Mouse (Mus musculus) embryonic fibroblast, embryonic 13.5 days (primary cell): Measurements from ENCODE around the gene Celf2.

Source experiments
- CTCF ChIP-seq: IDR thresholded peaks from 2 replicates; pipeline ENCODE4 v1.5.1; 2011; ENCODE audit warnings: mild to moderate bottlenecking, control low read depth, low read length, moderate library complexity, borderline replicate concordance; ENCODE audit not compliant: insufficient read depth
- POLR2A ChIP-seq: IDR thresholded peaks from 2 replicates; pipeline ENCODE4 v1.6.1; 2011; ENCODE audit warnings: low read depth, mild to moderate bottlenecking, control low read depth, low read length, moderate library complexity

- no peak for TF ChIP-seq POLR2A
- no peak for TF ChIP-seq CTCF
Measured at GRCm38 (mm10) chr2:6913315-6913714, 596.0 kb downstream of the Celf2 start.
